Mouse (Mus musculus): Measurements from ENCODE around the gene Msl3. TPM values are rescaled to one million over a fixed set of nuclear protein-coding genes. Genes with fewer than 3 reads are reported as not detected.
A peak's percentile ranks its signal among the peaks of the same experiment; 100 is the strongest.

Gene Msl3
- 124 and 126 TPM in 2 replicates for total RNA-seq (2017)

DNA sequence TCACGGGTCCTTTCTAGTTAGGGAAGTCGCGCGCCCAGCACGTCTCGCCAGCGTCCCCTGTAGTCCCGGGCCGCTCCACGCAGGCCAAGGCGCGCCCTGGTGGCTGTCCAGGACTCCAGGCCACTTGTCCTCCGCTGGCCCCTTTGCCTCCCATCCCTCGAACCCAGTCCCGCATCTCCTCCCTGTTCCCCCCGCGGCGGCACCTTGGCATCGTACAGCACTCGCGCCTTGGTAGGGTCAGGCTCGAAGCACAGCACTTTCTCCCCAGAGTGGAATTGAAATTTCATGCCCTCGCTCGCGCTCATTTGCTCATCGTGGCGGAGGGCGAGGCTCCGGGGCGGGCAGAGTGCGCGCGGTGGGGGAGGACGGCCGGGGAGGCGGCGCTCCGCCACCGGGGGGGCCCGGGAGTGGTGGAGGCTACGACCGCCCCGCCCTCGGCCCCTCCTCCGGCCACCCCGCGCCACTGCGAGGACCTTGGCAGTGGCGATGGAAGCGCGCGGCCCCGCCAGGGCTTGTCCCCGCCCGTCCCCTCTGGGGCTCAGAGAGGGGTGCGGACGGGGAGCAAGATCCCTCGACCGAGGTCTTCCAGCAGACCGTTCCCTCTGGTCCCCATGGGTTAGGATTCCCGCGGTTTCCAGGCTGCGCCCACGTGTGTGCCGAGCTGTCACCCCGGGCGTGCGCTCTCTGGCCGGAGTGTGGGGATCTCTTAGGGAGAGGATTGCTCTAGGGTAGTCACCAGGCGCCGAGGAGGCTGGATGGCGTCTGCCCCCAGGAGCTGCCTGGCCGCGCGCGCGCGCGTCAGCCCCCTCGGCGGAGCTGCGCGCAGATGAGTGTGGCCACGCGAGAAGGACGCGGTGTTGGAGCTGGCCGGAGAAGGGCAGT, at the start of gene Msl3:
Gene Msl3, minus strand, starts transcription at position 374 of the 882 bp plus-strand sequence.
- ATAC-seq (replicated peaks in 1 of 2; ENCODE audit: insufficient read depth in 1 of 2, low FRiP score in 2 of 2, low TSS enrichment in 1 of 2, low read depth in 1 of 2, poor library complexity in 2 of 2, severe bottlenecking in 2 of 2) = peak; percentile 54 to 90

DNA sequence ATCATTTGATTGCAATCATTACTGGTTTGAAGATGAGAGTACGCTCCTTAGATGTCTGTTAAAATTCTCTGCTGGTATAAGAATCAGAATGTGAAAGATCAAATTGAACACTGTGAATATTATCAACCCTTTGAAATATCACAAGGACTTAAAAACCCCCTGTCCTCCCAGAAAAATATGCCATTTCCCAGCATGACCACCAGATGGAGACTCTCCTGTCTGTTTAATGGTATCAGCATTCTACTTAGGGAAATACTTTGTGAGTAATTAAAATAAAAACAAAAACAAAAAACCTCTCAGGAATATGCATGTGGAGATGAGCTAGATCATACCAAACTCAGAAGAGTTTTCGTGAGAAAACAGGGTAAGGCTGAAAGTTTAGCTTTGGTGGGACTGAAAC, 44.3 kb upstream of the Msl3 start:
- 0 out of 4 replicates have a peak, but pooled peaks of 1 of the 2 experiments have one; percentile 22 for ATAC-seq (replicated peaks in 1 of 2; ENCODE audit: insufficient read depth in 1 of 2, low FRiP score in 2 of 2, low TSS enrichment in 1 of 2, low read depth in 1 of 2, poor library complexity in 2 of 2, severe bottlenecking in 2 of 2)

DNA sequence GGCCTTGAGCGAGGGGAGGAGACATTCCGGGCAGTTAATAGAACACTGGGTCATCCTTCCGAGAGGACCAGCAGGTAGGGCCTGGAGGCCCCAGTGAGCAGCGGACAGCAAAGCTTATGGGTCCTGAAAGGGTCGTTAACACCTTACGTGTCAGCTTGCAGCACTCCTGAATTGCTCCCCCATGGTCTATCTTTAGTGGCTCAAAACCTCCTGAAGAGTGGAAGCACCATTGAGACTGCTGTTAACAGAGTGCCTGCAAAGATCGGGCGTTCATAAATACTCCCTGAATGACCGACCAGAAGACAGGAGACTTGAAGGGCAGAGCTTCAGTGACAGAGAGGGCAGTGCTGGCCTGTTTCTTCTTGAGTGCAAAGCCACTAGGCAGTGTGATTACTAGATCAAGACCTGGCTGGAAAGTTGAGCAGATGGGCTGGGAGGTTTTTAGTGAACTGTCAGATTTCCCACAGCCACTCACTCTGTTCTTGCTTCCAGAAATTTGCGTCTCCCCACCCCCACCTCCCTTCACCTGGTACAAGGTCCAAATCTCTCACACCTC, 787 bp upstream of the Msl3 start:
- ATAC-seq (replicated peaks in 1 of 2; ENCODE audit: insufficient read depth in 1 of 2, low FRiP score in 2 of 2, low TSS enrichment in 1 of 2, low read depth in 1 of 2, poor library complexity in 2 of 2, severe bottlenecking in 2 of 2) = no peak

DNA sequence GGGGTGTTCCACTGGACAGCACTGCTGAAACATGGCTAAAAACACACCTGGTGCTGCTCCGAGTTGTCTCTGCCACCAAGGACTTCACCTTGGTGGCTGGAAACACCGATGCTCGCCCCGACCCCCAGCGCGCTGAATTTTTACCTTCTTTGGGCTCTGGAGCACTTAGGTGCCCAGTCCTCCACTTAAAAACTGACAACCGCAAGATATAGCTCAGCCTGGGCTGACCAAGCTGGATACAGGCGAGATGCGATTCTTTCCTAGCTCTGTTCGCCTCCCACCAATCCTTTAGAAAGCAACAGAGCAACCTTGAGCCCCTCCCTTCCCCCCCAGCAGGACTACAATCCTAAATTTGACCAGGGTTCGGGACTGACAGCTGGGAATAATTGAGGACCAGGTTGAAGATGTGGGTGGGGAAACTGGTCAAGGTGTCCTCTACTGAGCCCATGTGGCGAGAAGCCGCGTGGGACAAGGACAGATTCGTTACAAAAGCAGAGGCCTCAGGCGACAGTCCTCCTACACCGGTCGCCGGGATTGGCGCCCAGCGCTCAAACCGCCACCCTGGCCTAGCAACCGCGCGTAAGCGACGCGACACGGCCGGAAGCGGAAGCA, 679 bp downstream of the Msl3 start:
- ATAC-seq (replicated peaks in 1 of 2; ENCODE audit: insufficient read depth in 1 of 2, low FRiP score in 2 of 2, low TSS enrichment in 1 of 2, low read depth in 1 of 2, poor library complexity in 2 of 2, severe bottlenecking in 2 of 2) = peak in 1 of 2 experiments; percentile 84; a peak in 2 of 4 replicates

DNA sequence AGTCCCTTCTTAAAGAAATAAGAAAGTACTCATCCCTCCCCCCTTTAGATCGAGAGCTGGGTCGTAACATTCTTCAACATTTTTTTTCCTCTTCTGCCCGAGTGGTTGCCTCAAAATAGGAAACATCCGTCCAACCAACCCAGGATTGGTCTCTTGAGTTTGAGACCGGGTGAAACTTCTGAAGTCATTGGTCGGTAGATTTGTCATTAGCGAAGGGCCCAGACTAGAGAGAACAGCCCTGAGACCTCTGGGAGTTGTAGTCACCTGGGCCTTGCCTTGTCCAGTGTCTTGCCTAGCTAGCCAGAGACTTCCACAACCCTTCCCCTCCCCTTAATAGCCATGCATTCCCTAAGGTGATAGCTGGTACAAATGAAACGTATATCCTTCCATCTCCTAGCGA, 1.3 kb downstream of the Msl3 start:
- ATAC-seq (replicated peaks in 1 of 2; ENCODE audit: insufficient read depth in 1 of 2, low FRiP score in 2 of 2, low TSS enrichment in 1 of 2, low read depth in 1 of 2, poor library complexity in 2 of 2, severe bottlenecking in 2 of 2) = peak; percentile 89 to 91

DNA sequence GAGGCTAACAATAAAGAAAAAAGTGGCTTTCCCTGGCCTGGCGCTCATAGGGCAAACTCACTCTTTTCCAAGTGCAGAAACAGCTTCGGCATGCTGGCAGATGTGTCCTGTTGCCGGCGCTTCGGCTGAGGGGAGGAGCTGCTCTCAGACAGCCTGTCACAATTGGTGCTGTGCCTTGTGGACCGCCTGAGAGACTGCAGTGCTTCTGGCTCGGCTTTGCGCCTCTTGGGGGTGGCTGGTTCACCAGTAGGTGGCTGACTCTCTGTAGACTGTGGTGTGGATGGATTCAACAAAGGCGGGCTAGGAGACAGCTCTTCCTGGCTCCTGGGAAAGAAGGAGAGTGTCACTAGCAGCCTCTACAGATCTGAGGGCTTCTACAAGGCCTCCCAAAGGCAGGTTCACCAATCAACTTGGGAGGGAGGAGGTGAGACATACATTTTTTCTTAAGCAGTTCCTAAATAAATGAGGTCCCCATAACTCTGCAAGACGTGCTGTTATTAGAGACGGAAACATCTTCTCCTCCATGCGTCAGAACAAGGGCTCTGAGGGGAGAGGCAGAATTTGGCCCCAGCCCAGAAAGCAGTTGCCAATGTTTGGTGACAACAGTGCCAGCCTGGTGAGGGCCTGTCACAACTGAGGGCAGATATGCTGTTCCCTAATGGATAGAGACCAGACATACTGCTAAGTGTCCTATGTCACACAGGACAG, 9.6 kb downstream of the Msl3 start:
- ATAC-seq (replicated peaks in 1 of 2; ENCODE audit: insufficient read depth in 1 of 2, low FRiP score in 2 of 2, low TSS enrichment in 1 of 2, low read depth in 1 of 2, poor library complexity in 2 of 2, severe bottlenecking in 2 of 2) = no peak

DNA sequence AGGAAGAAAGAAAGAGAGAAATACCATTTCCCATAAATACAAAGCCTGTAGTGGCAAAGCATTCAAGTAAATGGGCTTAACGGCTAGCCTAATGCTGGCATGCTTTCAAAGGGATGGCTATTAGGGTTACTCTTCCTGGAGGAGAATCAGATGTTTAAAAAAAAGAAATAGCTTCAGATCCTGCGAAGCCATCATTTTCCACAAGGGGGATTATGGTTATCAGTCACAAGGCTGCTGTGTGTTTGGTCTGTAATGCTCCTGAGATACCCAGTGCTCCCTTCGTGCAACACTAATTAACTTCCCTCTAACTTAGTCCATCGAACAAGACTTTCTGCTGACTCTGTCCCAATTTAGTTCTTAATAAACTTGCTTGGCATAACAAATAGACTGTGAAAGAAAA, 13.5 kb downstream of the Msl3 start:
- ATAC-seq (replicated peaks in 1 of 2; ENCODE audit: insufficient read depth in 1 of 2, low FRiP score in 2 of 2, low TSS enrichment in 1 of 2, low read depth in 1 of 2, poor library complexity in 2 of 2, severe bottlenecking in 2 of 2) = no peak

DNA sequence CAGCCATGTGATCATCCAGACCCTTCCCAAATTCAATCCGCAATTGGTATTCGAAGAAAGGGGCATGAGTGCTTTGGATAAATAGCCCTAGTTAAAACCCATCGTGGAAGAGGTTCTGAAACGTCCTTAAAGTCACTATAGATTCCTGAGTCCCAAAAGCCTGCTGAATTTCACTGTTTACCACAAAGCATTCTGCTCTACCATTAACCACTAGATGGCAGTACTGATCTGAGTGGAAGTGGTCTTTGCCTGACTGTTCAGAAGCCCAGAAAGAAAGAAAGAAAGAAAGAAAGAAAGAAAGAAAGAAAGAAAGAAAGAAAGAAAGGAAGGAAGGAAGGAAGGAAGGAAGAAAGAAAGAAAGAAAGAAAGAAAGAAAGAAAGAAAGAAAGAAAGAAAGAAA, 13.9 kb downstream of the Msl3 start:
- ATAC-seq (replicated peaks in 1 of 2; ENCODE audit: insufficient read depth in 1 of 2, low FRiP score in 2 of 2, low TSS enrichment in 1 of 2, low read depth in 1 of 2, poor library complexity in 2 of 2, severe bottlenecking in 2 of 2) = peak; percentile 51 to 66; a peak in 3 of 4 replicates

DNA sequence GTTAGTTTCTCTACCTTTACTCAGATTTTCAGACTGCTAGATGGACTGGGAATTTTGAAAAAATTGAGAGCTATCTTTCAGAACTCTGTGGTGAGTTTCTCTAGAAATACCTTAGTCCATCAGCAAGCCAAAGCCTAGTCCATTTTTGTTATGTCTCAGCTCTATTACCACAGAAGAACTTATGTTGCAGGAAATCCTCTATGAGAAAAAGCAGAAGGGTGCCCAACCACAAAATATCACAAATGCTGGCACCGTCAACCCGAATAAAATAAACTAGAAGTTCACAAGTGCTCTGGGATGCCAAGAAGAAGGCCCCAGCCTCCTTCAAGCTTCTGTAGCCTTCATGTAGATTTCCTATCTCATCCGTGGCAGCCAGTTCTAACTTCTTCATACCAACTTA, 14.4 kb downstream of the Msl3 start:
- ATAC-seq (replicated peaks in 1 of 2; ENCODE audit: insufficient read depth in 1 of 2, low FRiP score in 2 of 2, low TSS enrichment in 1 of 2, low read depth in 1 of 2, poor library complexity in 2 of 2, severe bottlenecking in 2 of 2) = peak; percentile 77 to 90; a peak in 3 of 4 replicates

DNA sequence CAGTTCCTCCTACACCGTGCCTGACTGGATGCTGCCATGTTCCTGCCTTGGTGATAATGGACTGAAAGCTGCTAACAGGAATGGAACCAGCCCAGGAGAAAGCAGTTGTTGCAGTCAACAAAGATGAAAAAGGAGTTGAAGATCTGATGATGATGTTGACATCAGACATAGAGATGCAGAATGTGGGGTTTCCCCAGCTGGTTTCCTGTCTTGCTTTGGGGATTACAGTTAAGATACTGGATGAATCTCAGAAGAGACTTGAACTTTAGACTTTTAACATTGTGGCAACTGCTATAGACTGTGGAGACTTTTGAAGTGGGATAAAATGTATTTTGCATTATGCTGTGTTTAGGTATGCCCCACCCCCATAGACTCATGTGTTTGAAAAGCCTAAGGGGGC, 15.9 kb downstream of the Msl3 start:
- ATAC-seq (replicated peaks in 1 of 2; ENCODE audit: insufficient read depth in 1 of 2, low FRiP score in 2 of 2, low TSS enrichment in 1 of 2, low read depth in 1 of 2, poor library complexity in 2 of 2, severe bottlenecking in 2 of 2) = no peak

DNA sequence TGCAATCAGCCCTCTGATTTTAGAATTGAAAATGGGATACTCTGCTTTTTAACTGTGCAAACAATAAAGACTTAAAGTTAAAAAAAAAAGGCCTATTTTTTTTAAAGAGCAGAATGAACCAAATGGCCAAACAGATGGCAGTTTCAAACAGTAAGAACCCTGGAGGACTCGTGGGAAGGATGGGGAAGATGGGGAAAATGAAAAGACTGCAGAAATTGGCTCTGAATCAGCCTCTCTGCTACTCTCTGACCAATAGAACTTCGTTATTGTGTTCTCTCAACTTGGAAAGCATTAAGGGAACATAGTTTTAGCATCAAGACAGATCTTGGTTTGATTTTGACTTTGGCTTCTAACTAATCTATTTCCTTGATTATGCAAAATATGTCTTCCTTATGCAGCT, 24.4 kb downstream of the Msl3 start:
- no peak for ATAC-seq (replicated peaks in 1 of 2; ENCODE audit: insufficient read depth in 1 of 2, low FRiP score in 2 of 2, low TSS enrichment in 1 of 2, low read depth in 1 of 2, poor library complexity in 2 of 2, severe bottlenecking in 2 of 2)

DNA sequence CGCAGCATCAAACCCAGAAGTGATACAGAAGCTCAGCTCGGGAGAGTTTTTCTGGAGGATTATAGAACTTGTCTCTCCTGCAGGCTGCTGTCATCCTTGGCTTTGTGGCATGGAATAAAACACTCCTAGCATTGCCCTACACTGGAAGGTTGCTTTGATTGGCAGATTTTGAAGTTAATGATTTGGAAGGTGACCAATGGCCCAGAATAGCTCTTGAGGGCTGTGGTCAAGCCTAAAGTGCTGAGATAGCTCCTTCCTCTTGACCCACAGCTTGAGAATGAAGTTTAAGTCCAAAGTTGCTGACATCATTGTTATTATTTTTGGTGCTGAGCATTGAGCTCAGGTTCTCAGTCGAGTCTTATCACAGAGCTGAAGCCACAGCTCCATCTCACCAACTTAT, 26.0 kb downstream of the Msl3 start:
- no peak for ATAC-seq (replicated peaks in 1 of 2; ENCODE audit: insufficient read depth in 1 of 2, low FRiP score in 2 of 2, low TSS enrichment in 1 of 2, low read depth in 1 of 2, poor library complexity in 2 of 2, severe bottlenecking in 2 of 2)

DNA sequence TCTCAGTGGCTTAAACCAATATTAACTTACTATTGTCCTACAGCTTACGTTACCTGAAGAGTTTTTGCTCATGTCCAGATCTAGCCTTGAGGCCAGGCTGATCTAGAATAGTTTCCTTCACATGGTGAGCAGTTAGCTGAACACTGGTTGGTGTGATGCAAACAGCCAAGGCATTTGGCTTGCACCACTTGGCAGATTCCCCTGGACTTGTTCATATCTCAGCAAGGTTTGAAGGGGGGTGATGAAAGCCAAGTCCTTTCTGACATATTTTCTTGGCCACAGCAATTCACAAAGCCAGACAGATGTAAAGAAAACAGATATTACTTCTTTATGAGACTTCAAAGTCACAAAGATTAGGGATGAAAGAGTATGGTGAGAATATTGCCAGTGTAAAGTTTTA, 30.2 kb downstream of the Msl3 start:
- ATAC-seq (replicated peaks in 1 of 2; ENCODE audit: insufficient read depth in 1 of 2, low FRiP score in 2 of 2, low TSS enrichment in 1 of 2, low read depth in 1 of 2, poor library complexity in 2 of 2, severe bottlenecking in 2 of 2) = no peak

DNA sequence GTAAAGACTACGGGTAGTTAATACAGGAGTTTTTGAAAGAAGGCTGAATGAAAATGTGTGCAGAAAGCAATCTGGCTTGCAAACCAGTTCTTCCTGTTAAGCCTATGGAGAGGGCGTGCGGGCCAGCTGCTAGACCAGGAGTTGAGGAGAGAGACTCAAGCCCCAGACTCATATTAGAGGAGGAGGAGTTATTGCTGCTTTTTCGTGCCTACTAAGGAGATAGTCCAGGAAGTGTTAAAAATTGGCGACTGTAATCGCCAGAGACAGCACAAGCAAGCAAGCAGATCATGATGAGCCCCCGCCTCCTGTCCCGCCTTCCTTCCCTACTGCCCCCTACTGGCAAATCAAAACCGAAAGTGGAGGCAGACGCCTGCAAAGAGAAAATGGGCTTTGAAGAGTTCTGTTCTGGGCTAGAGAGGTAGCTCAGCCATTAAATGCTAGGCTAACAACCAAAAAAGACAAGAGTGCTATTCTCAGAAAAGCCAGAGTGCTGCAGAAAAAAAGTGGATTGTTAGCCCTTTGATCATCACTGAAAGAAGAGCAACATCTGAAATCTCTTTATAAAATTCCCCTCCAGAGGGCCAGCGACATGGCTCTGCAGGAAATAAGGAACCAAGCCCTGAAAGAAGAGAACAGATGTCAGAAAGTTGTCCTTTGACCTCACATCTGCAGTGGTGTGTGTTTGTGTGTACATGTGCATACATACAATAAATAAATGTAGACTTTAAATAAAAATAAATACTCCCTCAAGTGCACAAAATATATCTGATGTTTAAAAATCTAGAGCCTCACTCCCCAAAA, 33.9 kb downstream of the Msl3 start:
- peak; percentile 92 to 95 for ATAC-seq (replicated peaks in 1 of 2; ENCODE audit: insufficient read depth in 1 of 2, low FRiP score in 2 of 2, low TSS enrichment in 1 of 2, low read depth in 1 of 2, poor library complexity in 2 of 2, severe bottlenecking in 2 of 2)

Data from hematopoietic stem cell, adult 5-6 weeks (primary cell).